Mouse (Mus musculus): Measurements from ENCODE around the gene Fam222a.

- no peak for TF ChIP-seq CTCF (IDR thresholded peaks at IDR 0.05; ENCODE audit: low read depth)
- TF ChIP-seq EP300 (IDR thresholded peaks at IDR 0.05; ENCODE audit: low read depth), result no peak
Measured at GRCm38 (mm10) chr5:114544205-114544604, 23.6 kb upstream of the Fam222a start.
